Mouse (Mus musculus) kidney, embryonic 14.5 days (tissue): ENCODE results near the gene Mmachc. TPM values are rescaled to one million over a fixed set of nuclear protein-coding genes. Genes with fewer than 3 reads are reported as not detected.
A peak's percentile ranks its signal among the peaks of the same experiment; 100 is the strongest.

Experiments used
- ATAC-seq: fragments of 200-750 bp; cut with Nextera tagmentation; 2 replicates; pipeline ENCODE4 v1.8.0; 2017; ENCODE audit warnings: moderate number of reproducible peaks, mild to moderate bottlenecking, moderate TSS enrichment, moderate library complexity; ENCODE audit not compliant: low FRiP score, low TSS enrichment
- H3K27ac ChIP-seq: fragments of 300-500 bp; sonication (generic); 2 replicates; pipeline ENCODE4 v1.5.1; 2014; ENCODE audit warnings: low read depth, mild to moderate bottlenecking, low read length, moderate library complexity, mixed read lengths
- H3K27me3 ChIP-seq: fragments of 300-500 bp; sonication (generic); 2 replicates; pipeline ENCODE4 v1.6.1; 2014; ENCODE audit warnings: mild to moderate bottlenecking, low read length; ENCODE audit not compliant: control insufficient read depth, insufficient read depth
- H3K36me3 ChIP-seq: fragments of 300-500 bp; sonication (generic); 2 replicates; pipeline ENCODE4 v1.6.1; 2014; ENCODE audit warnings: low read length, mixed read lengths; ENCODE audit not compliant: control insufficient read depth, insufficient read depth
- H3K4me1 ChIP-seq: fragments of 300-500 bp; sonication (generic); 2 replicates; pipeline ENCODE4 v1.6.1; 2014; ENCODE audit warnings: low read length, mixed read lengths; ENCODE audit not compliant: control insufficient read depth, insufficient read depth
- H3K4me2 ChIP-seq: fragments of 300-500 bp; sonication (generic); replicated peaks from 2 replicates; pipeline ENCODE4 v1.6.1; 2014; ENCODE audit warnings: low read depth, mild to moderate bottlenecking, low read length
- H3K4me3 ChIP-seq: fragments of 300-500 bp; sonication (generic); 2 replicates; pipeline ENCODE4 v1.5.1; 2014; ENCODE audit warnings: mild to moderate bottlenecking, low read length
- H3K9ac ChIP-seq: fragments of 300-500 bp; sonication (generic); 2 replicates; pipeline ENCODE4 v1.6.1; 2014; ENCODE audit warnings: low read depth, mild to moderate bottlenecking, low read length, moderate library complexity
- H3K9me3 ChIP-seq: fragments of 300-500 bp; sonication (generic); 2 replicates; pipeline ENCODE4 v1.6.1; 2016; ENCODE audit warnings: low read length; ENCODE audit not compliant: control insufficient read depth
- WGBS: fragments of 180-500 bp; shearing (Covaris S2); extraction: QIAGEN DNeasy Blood & Tissue Kit; methylation state at CpG from one replicate; pipeline ENCODE4 v1.1.7; 2014; 5-methylcytosine and 5-hydroxymethylcytosine counted together
- polyA plus RNA-seq: library from polyadenylated mRNA; unstranded; fragments of >200 nt; fragmentation: Nextera tagmentation; extraction: Ambion mirVana; gene quantifications from 2 replicates; pipeline ENCODE4 v1.2.1, GENCODE M21; 2014

The Mmachc gene
- polyA plus RNA-seq, 1 experiment from 2014 or later, result 25.5 TPM

GRCm38 (mm10) chr4:116722230-116722629 lies 14.0 kb upstream of the Mmachc start:
- Histone ChIP-seq H3K4me1 (no peaks in the 10 kb centered on the region; the same call in 1 of the 2 replicates), H3K4me2 (no peak overlapping the region; the same call in 1 of the 2 replicates), H3K27me3 (no peaks in the 10 kb centered on the region), H3K9me3 (no peaks in the 10 kb centered on the region), H3K27ac (no peak overlapping the region), H3K36me3 (no peaks in the 10 kb centered on the region), H3K4me3 (no peak overlapping the region), H3K9ac (0 out of 2 replicates have a peak overlapping the region, but pooled peaks have one; percentile 3)
- no peak for ATAC-seq
- WGBS, result 40% methylated on average over 7 of the region's 7 CpGs

- WGBS, result 0% methylated on average over 28 of the region's 29 CpGs
- H3K27me3 ChIP-seq, result no peaks in the 10 kb centered on the region
- H3K9me3 ChIP-seq, result no peaks in the 10 kb centered on the region
- no peak for ATAC-seq
- H3K36me3 ChIP-seq, result no peaks in the 10 kb centered on the region
- peak overlapping the region; percentile 62 for H3K4me3 ChIP-seq
- H3K4me2 ChIP-seq, result peak overlapping the region; percentile 65
- peak overlapping the region; percentile 74 for H3K9ac ChIP-seq
- H3K4me1 ChIP-seq, result no peaks in the 10 kb centered on the region; the same call in 1 of the 2 replicates
- H3K27ac ChIP-seq, result peak overlapping the region; percentile 51
Observed at GRCm38 (mm10) chr4:116721098-116721628, 13.0 kb upstream of the Mmachc start.

GRCm38 (mm10) chr4:116720343-116721097 lies 12.3 kb upstream of the Mmachc start, which contains the start of gene Tesk2:
Tesk2 (plus strand) TSS chr4:116720948.
- no peaks in the 10 kb centered on the region; the same call in 1 of the 2 replicates for H3K36me3 ChIP-seq
- H3K4me2 ChIP-seq, result peak within 1 kb of the TSS; percentile 65
- H3K4me3 ChIP-seq, result peak within 1 kb of the TSS; percentile 62
- peak; percentile 97 for ATAC-seq
- under 1% methylated on average over 34 of the region's 34 CpGs for WGBS
- H3K9me3 ChIP-seq, result no peaks in the 10 kb centered on the region
- H3K27me3 ChIP-seq, result no peaks in the 10 kb centered on the region
- H3K27ac ChIP-seq, result peak within 1 kb of the TSS; percentile 51
- no peaks in the 10 kb centered on the region; the same call in 1 of the 2 replicates for H3K4me1 ChIP-seq
- H3K9ac ChIP-seq, result peak within 1 kb of the TSS; percentile 74

- Histone ChIP-seq H3K9me3 (no peaks in the 10 kb centered on the region), H3K4me2 (no peak overlapping the region), H3K36me3 (peaks cover 7% of the 10 kb centered on the region; the same call in 1 of the 2 replicates), H3K27ac (no peak overlapping the region), H3K4me3 (no peak overlapping the region), H3K9ac (no peak overlapping the region), H3K4me1 (no peaks in the 10 kb centered on the region; the same call in 1 of the 2 replicates), H3K27me3 (no peaks in the 10 kb centered on the region)
- ATAC-seq, result no peak
- 27% methylated on average over 3 of the region's 3 CpGs for WGBS
Observed at GRCm38 (mm10) chr4:116719396-116719795, 11.2 kb upstream of the Mmachc start.

- Histone ChIP-seq H3K4me3 (no peak overlapping the region), H3K9ac (no peak overlapping the region), H3K4me2 (no peak overlapping the region), H3K9me3 (no peaks in the 10 kb centered on the region), H3K4me1 (0 out of 2 replicates have a peak, but pooled peaks cover 2% of the 10 kb centered on the region), H3K36me3 (peaks cover 10% of the 10 kb centered on the region; the same call in 1 of the 2 replicates), H3K27me3 (no peaks in the 10 kb centered on the region), H3K27ac (no peak overlapping the region)
- 43% methylated on average over 1 of the region's 1 CpGs for WGBS
- no peak for ATAC-seq
Observed at GRCm38 (mm10) chr4:116712536-116712935, 4.3 kb upstream of the Mmachc start.

- H3K4me3 ChIP-seq, result no peak overlapping the region
- H3K36me3 ChIP-seq, result peaks cover 7% of the 10 kb centered on the region; the same call in 1 of the 2 replicates
- H3K9ac ChIP-seq, result no peak overlapping the region
- WGBS, result 94% methylated on average over 2 of the region's 2 CpGs
- no peaks in the 10 kb centered on the region for H3K9me3 ChIP-seq
- H3K27me3 ChIP-seq, result no peaks in the 10 kb centered on the region
- no peak overlapping the region for H3K4me2 ChIP-seq
- ATAC-seq, result no peak
- no peak overlapping the region for H3K27ac ChIP-seq
- H3K4me1 ChIP-seq, result 0 out of 2 replicates have a peak, but pooled peaks cover 6% of the 10 kb centered on the region
Observed at GRCm38 (mm10) chr4:116710154-116710553, 1.9 kb upstream of the Mmachc start.

- ATAC-seq, result peak; percentile 5; the same call in 1 of the 2 replicates
- Histone ChIP-seq H3K27ac (no peak overlapping the region), H3K27me3 (no peaks in the 10 kb centered on the region), H3K4me3 (peak overlapping the region; percentile 69), H3K4me1 (0 out of 2 replicates have a peak, but pooled peaks cover 6% of the 10 kb centered on the region), H3K36me3 (peaks cover 3% of the 10 kb centered on the region; the same call in 1 of the 2 replicates), H3K4me2 (peak overlapping the region; percentile 59), H3K9ac (peak overlapping the region; percentile 55; the same call in 1 of the 2 replicates), H3K9me3 (no peaks in the 10 kb centered on the region)
- WGBS, result 5% methylated on average over 9 of the region's 9 CpGs
Observed at GRCm38 (mm10) chr4:116708791-116709390, 685 bp upstream of the Mmachc start.

- peak overlapping the region; percentile 64 for H3K4me2 ChIP-seq
- ATAC-seq, result 0 out of 2 replicates have a peak, but pooled peaks have one; percentile 8
- 18% methylated on average over 9 of the region's 9 CpGs for WGBS
Observed at GRCm38 (mm10) chr4:116707666-116708065, 540 bp downstream of the Mmachc start.

More at GRCm38 (mm10) chr4:116707666-116708065, 540 bp downstream of the Mmachc start:
- H3K36me3 ChIP-seq, result peaks cover 7% of the 10 kb centered on the region
- H3K9ac ChIP-seq, result peak overlapping the region; percentile 65
- no peak overlapping the region for H3K27ac ChIP-seq
- no peaks in the 10 kb centered on the region for H3K27me3 ChIP-seq
- peak overlapping the region; percentile 69 for H3K4me3 ChIP-seq
- no peaks in the 10 kb centered on the region for H3K9me3 ChIP-seq
- H3K4me1 ChIP-seq, result 0 out of 2 replicates have a peak, but pooled peaks cover 6% of the 10 kb centered on the region
